Mouse (Mus musculus) midbrain, embryonic 15.5 days (tissue): ENCODE measurements around the gene Tifab. TPM values are rescaled to one million over a fixed set of nuclear protein-coding genes. Genes with fewer than 3 reads are reported as not detected.

Source experiments
- ATAC-seq: fragments of 200-750 bp; cut with Nextera tagmentation; replicated peaks from 2 replicates; pipeline ENCODE4 v1.8.0; 2017; ENCODE audit warnings: moderate TSS enrichment
- H3K27ac ChIP-seq: fragments of 300-500 bp; sonication (generic); 2 replicates; pipeline ENCODE4 v1.5.1; 2015; ENCODE audit warnings: mild to moderate bottlenecking, inconsistent platforms
- H3K27me3 ChIP-seq: fragments of 300-500 bp; sonication (generic); replicated peaks from 2 replicates; pipeline ENCODE4 v1.6.1; 2015; ENCODE audit warnings: inconsistent platforms
- H3K36me3 ChIP-seq: fragments of 300-500 bp; sonication (generic); replicated peaks from 2 replicates; pipeline ENCODE4 v1.6.1; 2015; ENCODE audit warnings: inconsistent platforms
- H3K4me1 ChIP-seq: fragments of 300-500 bp; sonication (generic); 2 replicates; pipeline ENCODE4 v1.6.1; 2015; ENCODE audit warnings: inconsistent platforms
- H3K4me2 ChIP-seq: fragments of 300-500 bp; sonication (generic); 2 replicates; pipeline ENCODE4 v1.6.1; 2015; ENCODE audit warnings: inconsistent platforms, mild to moderate bottlenecking, moderate library complexity
- H3K4me3 ChIP-seq: fragments of 300-500 bp; sonication (generic); 2 replicates; pipeline ENCODE4 v1.5.1; 2015; ENCODE audit warnings: mild to moderate bottlenecking, inconsistent platforms
- H3K9ac ChIP-seq: fragments of 300-500 bp; sonication (generic); 2 replicates; pipeline ENCODE4 v1.6.1; 2015; ENCODE audit warnings: mild to moderate bottlenecking, inconsistent platforms
- H3K9me3 ChIP-seq: fragments of 300-500 bp; sonication (generic); 2 replicates; pipeline ENCODE4 v1.6.1; 2016; ENCODE audit warnings: inconsistent platforms
- WGBS: fragments of 180-500 bp; shearing (Covaris S2); methylation state at CpG from one replicate; pipeline ENCODE4 v1.1.7; 2015; ENCODE audit warnings: mixed read lengths; 5-methylcytosine and 5-hydroxymethylcytosine counted together
- polyA plus RNA-seq: library from polyadenylated mRNA; unstranded; fragments of >200 nt; fragmentation: Nextera tagmentation; extraction: Ambion mirVana; gene quantifications from 2 replicates; pipeline ENCODE4 v1.2.1, GENCODE M21; 2015

Gene Tifab
- polyA plus RNA-seq: 0.96 and 1.2 TPM in 2 replicates

DNA sequence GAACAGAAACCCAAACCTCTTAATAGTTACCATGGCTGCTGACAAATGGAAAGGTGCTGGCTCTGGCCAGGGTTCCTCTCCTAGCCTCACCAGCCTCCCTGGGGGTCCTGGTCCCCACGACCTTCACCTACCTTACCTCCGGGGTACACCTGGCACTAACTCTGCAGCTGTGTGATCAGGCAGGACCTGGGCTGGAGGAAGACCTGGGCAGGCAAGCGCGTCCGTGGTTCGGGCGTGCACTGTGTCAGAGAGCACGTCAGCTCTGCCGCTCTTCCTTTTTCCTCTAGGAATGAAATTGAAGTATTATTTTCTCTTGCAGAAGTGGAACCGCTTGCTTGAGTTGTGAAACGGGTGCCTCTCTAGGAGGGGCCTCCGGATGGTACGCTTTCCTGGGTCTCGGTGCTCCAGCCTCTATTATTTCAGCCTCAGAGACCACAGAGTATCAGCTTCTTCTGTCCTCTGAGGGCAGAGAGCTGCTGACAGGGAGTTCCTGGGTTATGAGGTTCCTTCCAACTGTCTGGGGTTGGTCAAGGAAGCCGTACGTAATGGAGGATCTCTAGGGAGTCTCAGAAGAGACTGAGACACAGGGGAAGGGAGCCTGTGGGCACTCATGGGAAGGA, at the start of gene Tifab:
Tifab (minus strand) TSS at position 470 of the 620 bp plus-strand sequence.
- no peak within 1 kb of the TSS for H3K4me2 ChIP-seq

DNA sequence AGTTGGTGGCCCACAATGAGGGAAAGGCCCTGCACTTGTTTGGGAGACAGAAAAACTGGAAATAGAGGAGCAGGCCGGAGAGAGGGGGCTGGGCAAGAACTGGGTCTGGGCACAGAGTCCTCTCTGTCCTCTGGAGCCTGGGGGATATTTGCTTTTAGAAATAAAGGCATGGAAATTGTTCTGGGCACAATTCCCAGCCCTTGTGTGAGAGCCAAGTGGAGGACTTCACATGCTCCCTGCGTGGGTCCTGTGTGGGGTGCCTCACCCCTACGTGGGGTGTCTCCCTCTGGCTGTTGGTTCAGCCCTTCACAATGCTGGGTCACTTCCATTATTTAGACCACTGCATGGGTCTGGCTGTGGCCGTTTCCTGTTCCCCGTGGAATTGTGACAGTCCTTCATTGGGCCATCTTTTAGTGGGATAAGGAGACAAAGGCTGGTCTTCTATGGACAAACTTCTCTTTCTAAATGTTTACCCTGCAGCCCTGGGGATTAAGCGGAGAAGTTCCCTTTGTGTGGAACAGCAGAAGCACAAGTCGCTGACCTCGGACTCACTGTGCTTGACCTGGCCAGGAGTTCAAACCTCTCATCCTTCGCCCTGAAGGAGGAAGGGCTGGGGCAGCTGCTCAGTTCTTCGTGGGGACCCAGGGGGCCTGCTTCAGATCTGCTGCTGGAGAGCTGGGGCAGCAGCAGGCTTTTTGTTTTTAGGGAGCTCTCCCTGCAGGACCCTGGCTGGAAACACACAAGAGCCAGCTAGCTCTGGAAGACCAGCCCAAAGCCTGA, 47.7 kb upstream of the Tifab start:
- Histone ChIP-seq H3K4me1 (peaks cover 34% of the 10 kb centered on the region), H3K4me3 (no peak overlapping the region), H3K36me3 (no peaks in the 10 kb centered on the region), H3K9ac (no peak overlapping the region), H3K4me2 (no peak overlapping the region), H3K27ac (0 out of 2 replicates have a peak overlapping the region, but pooled peaks have one; percentile 22), H3K9me3 (no peaks in the 10 kb centered on the region), H3K27me3 (peaks cover 45% of the 10 kb centered on the region)
- 0 out of 2 replicates have a peak, but pooled peaks have one; percentile 25 for ATAC-seq
- WGBS: 18% methylated on average over 10 of the region's 10 CpGs

More for the DNA sequence above, at the start of gene Tifab:
- Histone ChIP-seq H3K9ac (no peak within 1 kb of the TSS), H3K4me3 (no peak within 1 kb of the TSS), H3K27me3 (no peaks in the 10 kb centered on the region), H3K27ac (no peak within 1 kb of the TSS), H3K36me3 (no peaks in the 10 kb centered on the region), H3K4me1 (no peaks in the 10 kb centered on the region), H3K9me3 (no peaks in the 10 kb centered on the region)
- ATAC-seq: no peak
- WGBS: 90% methylated on average over 16 of the region's 16 CpGs

DNA sequence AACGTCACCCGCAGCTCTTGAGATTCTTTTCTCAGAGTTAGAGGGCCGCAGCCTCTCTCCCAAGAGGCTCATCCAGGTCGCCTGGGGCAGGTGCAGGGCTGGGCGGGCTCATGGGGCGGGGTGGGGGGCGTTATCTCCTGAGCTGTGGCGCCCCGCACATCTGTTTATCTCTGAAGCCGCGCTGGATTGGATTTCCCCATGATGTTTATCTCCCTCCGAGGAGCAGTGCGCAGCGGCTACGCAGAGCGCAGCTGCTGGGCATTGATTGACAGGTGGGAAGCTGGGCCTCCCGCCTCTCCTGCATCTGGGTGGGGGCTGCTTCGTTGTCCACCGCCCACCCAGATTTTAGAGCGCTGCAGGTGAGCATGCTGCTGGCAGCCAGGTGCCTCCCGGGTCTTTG, 44.9 kb upstream of the Tifab start:
- peaks cover 35% of the 10 kb centered on the region for H3K4me1 ChIP-seq

DNA sequence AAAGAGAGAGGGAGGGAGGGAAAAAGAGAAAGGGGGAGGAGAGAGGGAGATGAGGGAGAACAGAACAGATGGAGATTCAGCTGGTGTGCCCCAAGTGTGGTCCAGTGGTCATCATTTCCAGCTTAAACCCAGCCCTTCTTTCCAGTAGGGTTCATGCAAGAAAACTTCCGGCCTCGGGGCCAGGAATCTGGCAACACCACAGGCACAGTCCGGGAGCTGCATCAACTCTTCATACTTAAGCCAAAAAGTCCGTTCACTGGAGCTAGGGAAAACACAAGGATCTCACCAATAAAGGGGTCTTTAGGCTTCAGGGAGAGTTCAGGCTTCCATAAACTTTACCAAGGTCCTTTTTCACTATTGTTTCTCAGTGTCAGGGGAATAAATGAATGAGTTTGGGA, 44.2 kb upstream of the Tifab start:
- Histone ChIP-seq H3K36me3 (no peaks in the 10 kb centered on the region), H3K9me3 (no peaks in the 10 kb centered on the region), H3K4me1 (peaks cover 33% of the 10 kb centered on the region), H3K9ac (no peak overlapping the region), H3K4me2 (no peak overlapping the region), H3K27ac (no peak overlapping the region), H3K4me3 (no peak overlapping the region), H3K27me3 (peaks cover 48% of the 10 kb centered on the region)
- WGBS: 16% methylated on average over 4 of the region's 4 CpGs
- ATAC-seq: no peak

More for the DNA sequence above, 44.9 kb upstream of the Tifab start:
- no peaks in the 10 kb centered on the region for H3K9me3 ChIP-seq
- peaks cover 51% of the 10 kb centered on the region for H3K27me3 ChIP-seq
- 4% methylated on average over 21 of the region's 21 CpGs for WGBS
- no peak overlapping the region for H3K4me2 ChIP-seq
- no peak overlapping the region for H3K27ac ChIP-seq
- H3K4me3 ChIP-seq: no peak overlapping the region
- no peak overlapping the region for H3K9ac ChIP-seq
- no peak for ATAC-seq
- H3K36me3 ChIP-seq: no peaks in the 10 kb centered on the region

DNA sequence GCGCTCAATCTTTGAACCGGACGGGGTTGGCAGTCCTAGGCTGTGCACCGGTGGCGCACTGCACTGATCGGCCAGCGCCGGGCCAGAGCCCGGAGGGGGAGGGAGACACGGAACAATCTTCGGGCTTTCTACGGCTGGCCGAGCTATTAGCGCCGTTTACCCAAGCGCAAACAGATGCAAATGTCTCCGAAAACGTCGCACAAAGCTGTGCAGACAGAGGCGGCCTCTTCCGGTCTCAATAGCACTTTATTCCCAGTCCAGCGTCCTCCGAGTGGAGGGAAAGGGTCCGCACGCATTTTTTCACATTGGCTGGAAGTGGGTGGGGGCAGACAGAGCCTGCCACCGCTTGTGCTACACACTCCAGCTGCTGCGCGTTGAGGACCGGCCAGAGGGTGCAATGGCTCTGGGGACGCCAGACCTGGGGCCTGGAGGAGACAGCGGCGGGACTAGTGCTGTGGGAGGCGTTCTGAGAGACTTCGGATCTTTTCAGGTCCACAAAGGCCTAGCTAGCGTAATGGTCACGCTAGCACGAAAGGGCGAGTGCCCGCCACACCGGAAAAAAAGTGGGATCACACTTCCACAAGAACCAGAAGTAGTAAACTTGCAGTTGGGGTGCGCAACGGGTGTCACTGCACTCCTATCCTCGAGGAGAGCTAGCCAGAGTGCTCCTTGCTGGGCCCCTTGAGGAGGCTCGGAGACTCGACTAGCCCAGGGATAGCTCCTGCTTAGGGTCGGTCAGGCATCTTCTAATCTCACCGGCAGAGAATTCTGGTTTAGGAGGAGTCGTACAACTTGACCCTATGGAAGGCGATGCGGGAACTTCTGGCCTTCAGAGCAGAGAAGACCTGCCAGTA, 43.5 kb upstream of the Tifab start:
- ATAC-seq: peak; percentile 62; the same call in 1 of the 2 replicates
- 4% methylated on average over 50 of the region's 50 CpGs for WGBS
- peak overlapping the region; percentile 31 for H3K4me3 ChIP-seq
- no peaks in the 10 kb centered on the region for H3K9me3 ChIP-seq
- peak overlapping the region; percentile 57 for H3K4me2 ChIP-seq
- H3K4me1 ChIP-seq: peaks cover 33% of the 10 kb centered on the region
- H3K27me3 ChIP-seq: peaks cover 47% of the 10 kb centered on the region
- no peaks in the 10 kb centered on the region for H3K36me3 ChIP-seq
- H3K9ac ChIP-seq: no peak overlapping the region
- H3K27ac ChIP-seq: peak overlapping the region; percentile 50; the same call in 1 of the 2 replicates

DNA sequence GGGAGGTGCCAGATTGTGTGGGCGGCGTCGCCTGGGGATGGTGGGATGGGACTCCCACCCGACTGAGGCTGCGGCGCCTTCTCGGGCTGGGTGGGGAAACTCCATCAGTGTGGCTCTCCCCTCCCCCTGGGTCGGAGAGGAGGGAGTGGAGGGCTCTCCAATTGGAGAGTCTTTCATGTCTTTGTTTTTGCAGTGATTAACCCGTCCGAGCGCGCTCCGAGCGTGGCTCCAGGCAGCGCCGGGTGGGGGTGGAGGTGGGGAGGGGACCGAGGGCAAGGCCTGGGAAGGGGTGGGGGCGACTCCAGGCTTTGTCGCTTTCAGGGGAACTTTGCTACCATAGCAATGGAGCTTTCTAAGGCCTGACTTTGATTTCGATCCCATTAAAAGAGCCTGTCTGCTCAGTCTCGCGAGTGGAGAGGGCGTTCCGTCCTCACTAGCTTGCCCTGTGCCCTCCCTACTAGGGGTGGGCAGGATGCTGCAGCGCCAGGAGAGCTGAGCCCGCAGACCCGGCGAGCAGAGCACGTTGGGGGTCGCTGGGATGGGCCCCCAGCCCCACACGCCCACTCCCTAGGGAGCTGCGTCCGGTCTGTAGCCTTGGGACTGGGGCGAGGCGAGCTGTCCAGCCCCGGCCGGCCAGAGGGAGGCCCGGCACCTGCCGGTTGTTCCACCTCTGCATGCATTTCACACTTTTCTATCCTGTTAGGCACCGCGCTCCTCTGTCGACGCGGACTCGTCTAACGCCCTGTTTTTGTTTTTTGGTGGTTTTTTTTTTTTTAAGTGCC, 42.6 kb upstream of the Tifab start:
- Histone ChIP-seq H3K4me3 (peak overlapping the region; percentile 31), H3K4me1 (peaks cover 29% of the 10 kb centered on the region), H3K36me3 (no peaks in the 10 kb centered on the region), H3K4me2 (peak overlapping the region; percentile 57), H3K27ac (peak overlapping the region; percentile 50), H3K27me3 (peaks cover 45% of the 10 kb centered on the region), H3K9me3 (no peaks in the 10 kb centered on the region), H3K9ac (peak overlapping the region; percentile 9; the same call in 1 of the 2 replicates)
- ATAC-seq: peak; percentile 81
- under 1% methylated on average over 46 of the region's 46 CpGs for WGBS

DNA sequence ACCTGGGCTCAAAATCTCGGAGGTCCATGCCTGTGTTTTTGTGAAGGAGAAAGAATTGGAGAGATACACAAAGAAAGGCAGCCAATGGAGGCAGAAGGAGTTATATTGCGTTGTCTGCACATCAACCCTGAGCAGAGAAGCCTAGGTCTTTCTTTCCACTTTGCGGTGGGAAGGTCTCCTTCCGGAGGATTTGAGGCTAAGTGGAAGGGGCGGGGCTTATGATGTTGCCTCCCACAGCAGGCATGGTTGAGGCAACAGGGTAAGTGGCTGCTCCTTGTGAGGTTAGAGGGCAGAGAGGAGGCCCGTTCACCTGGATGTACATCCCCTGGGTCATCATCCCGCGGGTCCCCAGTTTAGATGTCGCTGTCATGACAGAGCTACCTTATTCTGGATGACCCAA, 40.6 kb upstream of the Tifab start:
- no peak overlapping the region for H3K9ac ChIP-seq
- peaks cover 37% of the 10 kb centered on the region for H3K4me1 ChIP-seq
- H3K9me3 ChIP-seq: no peaks in the 10 kb centered on the region
- ATAC-seq: no peak
- no peak overlapping the region for H3K27ac ChIP-seq
- 65% methylated on average over 9 of the region's 9 CpGs for WGBS
- H3K4me2 ChIP-seq: no peak overlapping the region
- no peaks in the 10 kb centered on the region for H3K36me3 ChIP-seq
- peaks cover 47% of the 10 kb centered on the region for H3K27me3 ChIP-seq
- no peak overlapping the region for H3K4me3 ChIP-seq

DNA sequence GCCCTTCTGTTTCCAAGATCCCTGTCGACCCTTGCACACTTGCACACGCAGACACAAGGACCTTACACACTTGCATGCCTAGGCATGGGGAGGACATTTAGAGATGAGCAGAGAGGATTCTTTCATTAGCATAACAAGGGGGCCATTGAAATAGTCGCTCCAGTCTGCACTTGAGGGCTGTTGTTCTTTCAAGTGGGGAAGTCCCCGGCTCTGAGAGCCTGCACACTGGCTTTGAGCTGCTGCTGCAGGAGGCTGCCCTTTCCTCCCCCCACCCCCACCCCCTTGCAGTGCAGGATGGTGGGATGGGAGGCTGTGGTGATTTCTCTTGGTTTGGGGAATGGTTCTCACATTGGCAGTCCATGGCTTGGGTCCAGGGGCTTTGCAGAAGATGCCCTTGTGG, 37.4 kb upstream of the Tifab start:
- Histone ChIP-seq H3K27me3 (peaks cover 25% of the 10 kb centered on the region), H3K4me3 (no peak overlapping the region), H3K36me3 (no peaks in the 10 kb centered on the region), H3K9ac (no peak overlapping the region), H3K9me3 (peaks cover under 1% of the 10 kb centered on the region; the same call in 1 of the 2 replicates), H3K27ac (no peak overlapping the region), H3K4me2 (no peak overlapping the region), H3K4me1 (peaks cover 14% of the 10 kb centered on the region)
- ATAC-seq: no peak
- 6% methylated on average over 4 of the region's 4 CpGs for WGBS

DNA sequence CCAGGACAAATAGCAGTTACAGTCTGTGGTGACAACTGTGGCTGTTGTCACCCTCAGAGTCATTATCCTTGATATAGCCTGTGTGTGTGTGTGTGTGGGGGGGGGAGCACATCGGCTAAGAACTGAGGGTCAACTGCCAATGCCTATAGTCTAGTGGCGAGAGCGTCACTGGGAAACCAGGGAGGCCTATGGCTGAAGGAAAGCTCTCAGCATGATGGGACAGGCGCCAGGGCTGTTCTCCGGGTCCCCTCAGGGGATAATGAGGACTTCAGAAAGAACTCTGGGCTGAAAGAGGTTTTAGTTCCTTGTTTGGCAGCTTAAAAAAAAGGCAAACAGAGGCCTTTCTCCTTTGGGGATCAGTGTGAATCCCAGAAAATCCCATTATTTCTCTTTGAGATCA, 35.9 kb upstream of the Tifab start:
- WGBS: 10% methylated on average over 5 of the region's 5 CpGs
- Histone ChIP-seq H3K4me3 (no peak overlapping the region), H3K9me3 (peaks cover 4% of the 10 kb centered on the region; the same call in 1 of the 2 replicates), H3K4me1 (peaks cover 12% of the 10 kb centered on the region), H3K36me3 (no peaks in the 10 kb centered on the region), H3K4me2 (no peak overlapping the region), H3K27ac (no peak overlapping the region), H3K9ac (no peak overlapping the region), H3K27me3 (peaks cover 29% of the 10 kb centered on the region)
- peak; percentile 50; the same call in 1 of the 2 replicates for ATAC-seq

DNA sequence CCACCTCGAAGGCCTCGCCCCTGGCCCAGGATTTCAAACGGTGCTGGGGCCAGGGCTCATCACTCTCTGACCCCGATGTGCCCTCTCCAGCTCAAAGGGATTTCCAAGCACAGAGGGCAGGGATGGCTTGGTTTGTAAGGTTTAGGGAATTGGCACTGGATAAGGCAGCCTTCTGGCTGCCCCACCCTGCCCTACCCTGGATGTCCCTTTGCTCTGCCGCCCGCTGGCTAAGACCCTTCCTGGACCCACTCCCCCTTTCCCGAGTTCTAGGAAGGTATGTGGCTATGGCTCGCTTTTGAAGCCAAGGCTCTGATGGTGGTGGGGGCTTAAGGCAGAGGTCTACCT, 30.4 kb upstream of the Tifab start:
- Histone ChIP-seq H3K4me1 (peaks cover 14% of the 10 kb centered on the region), H3K9me3 (peaks cover 4% of the 10 kb centered on the region; the same call in 1 of the 2 replicates), H3K4me3 (no peak overlapping the region), H3K36me3 (no peaks in the 10 kb centered on the region), H3K27ac (no peak overlapping the region), H3K9ac (no peak overlapping the region), H3K4me2 (peak overlapping the region; percentile 33), H3K27me3 (peaks cover 24% of the 10 kb centered on the region)
- ATAC-seq: no peak
- 12% methylated on average over 8 of the region's 8 CpGs for WGBS

DNA sequence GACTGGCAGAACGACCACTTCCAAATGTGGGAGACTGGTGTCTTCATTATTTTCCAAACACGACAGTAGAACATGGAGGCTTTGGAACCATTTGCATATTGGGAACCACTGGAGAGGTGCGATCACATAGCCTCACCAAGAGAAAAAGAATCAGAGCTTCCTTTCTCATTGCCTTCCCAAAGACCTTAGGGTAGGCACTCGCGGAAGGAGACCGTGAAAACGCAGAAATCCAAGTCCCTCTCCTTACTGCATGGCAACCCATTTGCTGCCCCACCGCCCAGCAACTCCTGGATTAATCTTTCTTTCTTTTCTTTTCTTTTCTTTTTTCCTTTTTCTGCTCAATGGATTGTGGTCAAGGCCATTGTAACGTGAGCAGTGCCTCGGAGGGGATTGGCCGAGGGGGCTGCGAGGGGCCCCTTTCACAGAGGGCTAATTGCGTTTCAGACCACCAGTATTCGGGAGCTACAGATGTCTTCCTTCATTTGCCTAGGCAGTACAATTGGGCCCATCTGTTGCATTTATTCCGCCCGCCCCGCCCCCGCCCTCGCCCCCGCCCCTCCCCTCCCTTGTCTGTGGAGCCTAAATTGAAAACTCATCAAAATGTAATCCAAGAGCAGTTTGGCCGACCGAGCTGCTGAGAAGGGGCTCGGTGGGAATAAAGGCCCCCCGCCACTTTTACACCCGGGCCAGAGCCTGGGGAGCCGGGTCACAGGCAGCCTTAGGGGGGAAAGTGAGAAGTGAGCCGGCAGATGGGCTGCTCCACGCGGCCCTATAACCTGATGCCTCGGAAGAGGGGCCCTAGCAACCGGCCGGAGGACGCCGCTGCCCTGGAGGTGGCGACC, 29.8 kb upstream of the Tifab start:
- Histone ChIP-seq H3K27ac (no peak overlapping the region), H3K4me3 (no peak overlapping the region), H3K4me1 (peaks cover 14% of the 10 kb centered on the region), H3K27me3 (peaks cover 24% of the 10 kb centered on the region), H3K9ac (no peak overlapping the region), H3K36me3 (no peaks in the 10 kb centered on the region), H3K4me2 (peak overlapping the region; percentile 33), H3K9me3 (peaks cover 4% of the 10 kb centered on the region; the same call in 1 of the 2 replicates)
- ATAC-seq: peak; percentile 52
- WGBS: 2% methylated on average over 35 of the region's 35 CpGs
